Mouse (Mus musculus): ENCODE results near the gene Erbb3. TPM values are rescaled to one million over a fixed set of nuclear protein-coding genes. Genes with fewer than 3 reads are reported as not detected.
A peak's percentile ranks its signal among the peaks of the same experiment; 100 is the strongest.
"Not testable (repeated sequence)": the region's sequence is repeated elsewhere in the genome, so short reads cannot be mapped to it uniquely, and the experiment has no call there.

The Erbb3 gene
- polyA plus RNA-seq, 1 experiment from 2014 or later: 7.8 TPM

GRCm38 (mm10) chr10:128563544-128563943 lies 25.9 kb downstream of the Erbb3 start:
- 69% methylated on average over 6 of the region's 6 CpGs for WGBS (ENCODE audit: insufficient replicate concordance)
- H3K9ac ChIP-seq (replicated peaks): peak overlapping the region; percentile 95; the same call in 1 of the 2 replicates
- H3K27me3 ChIP-seq (ENCODE audit: insufficient read depth, low read length): no peaks in the 10 kb centered on the region
- H3K4me2 ChIP-seq (ENCODE audit: low read depth, low read length): peak overlapping the region; percentile 95
- no peaks in the 10 kb centered on the region for H3K9me3 ChIP-seq (ENCODE audit: low read length)
- no peak for DNase-seq
- no peak overlapping the region for H3K27ac ChIP-seq (ENCODE audit: low read depth)
- peak overlapping the region; percentile 5; the same call in 1 of the 2 replicates for H3K4me3 ChIP-seq (ENCODE audit: low read depth, low read length)
- peaks cover 44% of the 10 kb centered on the region for H3K36me3 ChIP-seq (replicated peaks; ENCODE audit: insufficient read depth, low read length)
- no peak for ATAC-seq
- no peak for TF ChIP-seq CTCF (IDR thresholded peaks at IDR 0.05; ENCODE audit: low read depth)
- TF ChIP-seq EP300 (IDR thresholded peaks at IDR 0.05; ENCODE audit: low read depth): no peak
- H3K4me1 ChIP-seq (ENCODE audit: insufficient read depth): peaks cover 14% of the 10 kb centered on the region; the same call in 1 of the 2 replicates

DNA sequence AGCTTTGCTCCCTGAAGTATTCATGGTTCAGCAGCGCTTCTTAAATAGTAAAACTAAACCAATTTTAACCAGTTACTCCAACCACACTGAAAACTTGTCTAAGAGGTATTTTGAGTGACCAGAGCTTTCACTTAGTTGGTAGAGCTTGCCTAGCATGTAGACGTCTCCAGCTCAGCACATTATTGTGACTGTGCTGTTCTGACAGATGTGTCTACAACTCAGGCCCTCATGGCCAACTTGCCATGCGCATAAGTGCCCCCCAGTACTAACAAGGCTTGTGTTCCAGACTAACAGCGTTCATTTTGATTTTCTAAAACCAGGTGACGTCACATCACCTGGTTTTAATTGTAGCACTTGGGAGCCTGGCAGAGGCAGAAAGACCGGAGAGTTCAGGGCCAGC lies 32.5 kb downstream of the Erbb3 start:
- H3K4me1 ChIP-seq (ENCODE audit: insufficient read depth): no peaks in the 10 kb centered on the region
- no peak overlapping the region for H3K4me2 ChIP-seq (ENCODE audit: low read depth, low read length)
- H3K27me3 ChIP-seq (ENCODE audit: insufficient read depth, low read length): no peaks in the 10 kb centered on the region
- no peak for DNase-seq
- no peaks in the 10 kb centered on the region for H3K9me3 ChIP-seq (ENCODE audit: low read length)
- no peak for ATAC-seq
- no peak for TF ChIP-seq CTCF (IDR thresholded peaks at IDR 0.05; ENCODE audit: low read depth)
- no peak for TF ChIP-seq EP300 (IDR thresholded peaks at IDR 0.05; ENCODE audit: low read depth)
- H3K9ac ChIP-seq (replicated peaks): no peak overlapping the region
- H3K4me3 ChIP-seq (ENCODE audit: low read depth, low read length): no peak overlapping the region
- H3K27ac ChIP-seq (ENCODE audit: low read depth): no peak overlapping the region
- WGBS (ENCODE audit: insufficient replicate concordance): 79% methylated on average over 6 of the region's 6 CpGs
- H3K36me3 ChIP-seq (replicated peaks; ENCODE audit: insufficient read depth, low read length): peaks cover 46% of the 10 kb centered on the region

GRCm38 (mm10) chr10:128556286-128556685 lies 33.2 kb downstream of the Erbb3 start:
- Histone ChIP-seq H3K4me2 (ENCODE audit: low read depth, low read length) (no peak overlapping the region), H3K9ac (replicated peaks) (no peak overlapping the region), H3K4me1 (ENCODE audit: insufficient read depth) (no peaks in the 10 kb centered on the region), H3K4me3 (ENCODE audit: low read depth, low read length) (no peak overlapping the region), H3K36me3 (replicated peaks; ENCODE audit: insufficient read depth, low read length) (peaks cover 40% of the 10 kb centered on the region), H3K27me3 (ENCODE audit: insufficient read depth, low read length) (no peaks in the 10 kb centered on the region), H3K27ac (ENCODE audit: low read depth) (no peak overlapping the region), H3K9me3 (ENCODE audit: low read length) (no peaks in the 10 kb centered on the region)
- TF ChIP-seq EP300 (IDR thresholded peaks at IDR 0.05; ENCODE audit: low read depth): no peak
- TF ChIP-seq CTCF (IDR thresholded peaks at IDR 0.05; ENCODE audit: low read depth): peak; percentile 60
- no peak for ATAC-seq
- DNase-seq: no peak

- ATAC-seq; H3K27ac ChIP-seq (ENCODE audit: low read depth); H3K27me3 ChIP-seq (ENCODE audit: insufficient read depth, low read length); H3K4me2 ChIP-seq (ENCODE audit: low read depth, low read length); H3K4me1 ChIP-seq (ENCODE audit: insufficient read depth); DNase-seq; H3K9me3 ChIP-seq (ENCODE audit: low read length); H3K9ac ChIP-seq (replicated peaks); H3K4me3 ChIP-seq (ENCODE audit: low read depth, low read length): not testable (repeated sequence)
- WGBS (ENCODE audit: insufficient replicate concordance): 52% methylated on average over 1 of the region's 1 CpGs
- peaks cover 33% of the 10 kb centered on the region for H3K36me3 ChIP-seq (replicated peaks; ENCODE audit: insufficient read depth, low read length)
These were observed 33.9 kb downstream of the Erbb3 start for GRCm38 (mm10) chr10:128555567-128555966.

- H3K9ac ChIP-seq (replicated peaks); H3K4me3 ChIP-seq (ENCODE audit: low read depth, low read length); DNase-seq; H3K4me2 ChIP-seq (ENCODE audit: low read depth, low read length); H3K9me3 ChIP-seq (ENCODE audit: low read length); H3K36me3 ChIP-seq (replicated peaks; ENCODE audit: insufficient read depth, low read length); ATAC-seq; H3K4me1 ChIP-seq (ENCODE audit: insufficient read depth); H3K27ac ChIP-seq (ENCODE audit: low read depth); H3K27me3 ChIP-seq (ENCODE audit: insufficient read depth, low read length): not testable (repeated sequence)
- WGBS (ENCODE audit: insufficient replicate concordance): 70% methylated on average over 11 of the region's 11 CpGs
These were observed 39.2 kb downstream of the Erbb3 start for GRCm38 (mm10) chr10:128550144-128550823.

DNA sequence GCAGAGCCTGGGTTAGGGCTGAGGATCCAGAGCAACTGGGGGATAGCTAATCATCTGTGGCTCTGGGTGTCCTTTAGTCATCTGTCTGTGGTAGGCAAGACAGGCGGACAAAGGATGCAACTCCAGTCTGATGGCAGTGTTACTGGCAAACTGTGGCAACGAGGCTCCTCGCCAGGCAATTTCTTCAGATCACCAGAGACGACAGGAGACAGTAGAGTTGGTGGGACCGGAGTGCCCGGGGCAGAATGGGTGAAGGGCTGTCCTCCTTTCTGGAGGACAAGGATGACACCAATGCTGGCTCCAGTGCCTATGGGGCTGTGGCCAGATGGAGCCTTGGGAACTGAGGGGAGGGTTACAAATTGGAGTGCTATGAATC lies 39.8 kb downstream of the Erbb3 start:
- not testable (repeated sequence) for H3K4me3 ChIP-seq (ENCODE audit: low read depth, low read length); H3K27ac ChIP-seq (ENCODE audit: low read depth); H3K9me3 ChIP-seq (ENCODE audit: low read length); DNase-seq; H3K4me1 ChIP-seq (ENCODE audit: insufficient read depth); H3K27me3 ChIP-seq (ENCODE audit: insufficient read depth, low read length); ATAC-seq; H3K9ac ChIP-seq (replicated peaks)
- Histone ChIP-seq H3K4me2 (ENCODE audit: low read depth, low read length) (peak overlapping the region; percentile 91; the same call in 1 of the 2 replicates), H3K36me3 (replicated peaks; ENCODE audit: insufficient read depth, low read length) (peaks cover 11% of the 10 kb centered on the region)
- 70% methylated on average over 6 of the region's 6 CpGs for WGBS (ENCODE audit: insufficient replicate concordance)

All from liver, postnatal 0 days (tissue).